Mouse (Mus musculus) liver, embryonic 14.5 days (tissue): Measurements from ENCODE around the gene Hoxa2. TPM values are rescaled to one million over a fixed set of nuclear protein-coding genes. Genes with fewer than 3 reads are reported as not detected.

Experiments
- ATAC-seq: fragments of 200-750 bp; cut with Nextera tagmentation; 2 replicates; pipeline ENCODE4 v1.8.0; 2017; ENCODE audit warnings: moderate number of reproducible peaks, mild to moderate bottlenecking, moderate library complexity; ENCODE audit not compliant: insufficient read depth
- DNase-seq, 3 experiments: peaks; one replicate each; pipeline ENCODE4 v3.0.0-alpha.2; 2012 to 2013; ENCODE audit warnings: low read depth in 3 of 3, low spot score in 3 of 3
- H3K27ac ChIP-seq: fragments of 300-500 bp; sonication (generic); 2 replicates; pipeline ENCODE4 v1.5.1; 2014; ENCODE audit warnings: moderate library complexity, mild to moderate bottlenecking, control low read depth, inconsistent platforms
- H3K27me3 ChIP-seq: fragments of 300-500 bp; sonication (generic); 2 replicates; pipeline ENCODE4 v1.6.1; 2014; ENCODE audit warnings: mild to moderate bottlenecking, low read length, moderate library complexity; ENCODE audit not compliant: control insufficient read depth, insufficient read depth
- H3K36me3 ChIP-seq: fragments of 300-500 bp; sonication (generic); replicated peaks from 2 replicates; pipeline ENCODE4 v1.6.1; 2014; ENCODE audit warnings: low read depth; ENCODE audit not compliant: control insufficient read depth, insufficient read depth
- H3K4me1 ChIP-seq, 2 experiments: fragments of 200-500 bp in 1 of 2; fragments of 300-500 bp in 1 of 2; sonication (generic) in 1 of 2; replicated peaks; 2 replicates each; pipeline ENCODE4 v1.6.1; 2012 to 2014; ENCODE audit warnings: antibody characterized with exemption in 1 of 2, inconsistent platforms in 1 of 2, low read length in 1 of 2; ENCODE audit not compliant: control insufficient read depth in 2 of 2, insufficient read depth in 2 of 2
- H3K4me2 ChIP-seq: fragments of 300-500 bp; sonication (generic); 2 replicates; pipeline ENCODE4 v1.6.1; 2014; ENCODE audit warnings: low read depth, mild to moderate bottlenecking, control low read depth, moderate library complexity
- H3K4me3 ChIP-seq, 2 experiments: fragments of 200-500 bp in 1 of 2; fragments of 300-500 bp in 1 of 2; sonication (generic) in 1 of 2; 2 replicates each; pipeline ENCODE4 v1.5.1; 2012 to 2014; ENCODE audit warnings: low read depth in 2 of 2, low read length in 2 of 2, mild to moderate bottlenecking in 2 of 2, control low read depth in 1 of 2, inconsistent platforms in 1 of 2, moderate library complexity in 1 of 2; ENCODE audit not compliant: insufficient read depth in 1 of 2
- H3K9ac ChIP-seq: fragments of 300-500 bp; sonication (generic); replicated peaks from 2 replicates; pipeline ENCODE4 v1.6.1; 2014; ENCODE audit warnings: mild to moderate bottlenecking, control low read depth, moderate library complexity
- H3K9me3 ChIP-seq: fragments of 300-500 bp; sonication (generic); 2 replicates; pipeline ENCODE4 v1.6.1; 2016; ENCODE audit warnings: low read length, mixed read lengths; ENCODE audit not compliant: control insufficient read depth
- CTCF ChIP-seq: IDR thresholded peaks from 2 replicates; pipeline ENCODE4 v1.5.1; 2016; ENCODE audit warnings: antibody characterized with exemption, low read depth, control low read depth
- EP300 ChIP-seq: IDR thresholded peaks from 2 replicates; pipeline ENCODE4 v1.6.1; 2016; ENCODE audit warnings: antibody characterized with exemption, low read depth
- WGBS: fragments of 180-500 bp; shearing (Covaris S2); extraction: QIAGEN DNeasy Blood & Tissue Kit; methylation state at CpG from one replicate; pipeline ENCODE4 v1.1.7; 2014; ENCODE audit not compliant: insufficient replicate concordance; 5-methylcytosine and 5-hydroxymethylcytosine counted together
- polyA plus RNA-seq, 2 experiments: library from polyadenylated mRNA; depleted of rRNA in 1 of 2; stranded (reverse) in 1 of 2; unstranded in 1 of 2; fragments of >200 nt; fragmentation: Nextera tagmentation in 1 of 2; extraction: Ambion mirVana in 1 of 2; gene quantifications; 2 replicates each; pipeline versions ENCODE4 v1.2.1 to v1.2.3; 2012 to 2014

The Hoxa2 gene
- polyA plus RNA-seq, 2 experiments = 0.14 to 0.26 TPM

DNA sequence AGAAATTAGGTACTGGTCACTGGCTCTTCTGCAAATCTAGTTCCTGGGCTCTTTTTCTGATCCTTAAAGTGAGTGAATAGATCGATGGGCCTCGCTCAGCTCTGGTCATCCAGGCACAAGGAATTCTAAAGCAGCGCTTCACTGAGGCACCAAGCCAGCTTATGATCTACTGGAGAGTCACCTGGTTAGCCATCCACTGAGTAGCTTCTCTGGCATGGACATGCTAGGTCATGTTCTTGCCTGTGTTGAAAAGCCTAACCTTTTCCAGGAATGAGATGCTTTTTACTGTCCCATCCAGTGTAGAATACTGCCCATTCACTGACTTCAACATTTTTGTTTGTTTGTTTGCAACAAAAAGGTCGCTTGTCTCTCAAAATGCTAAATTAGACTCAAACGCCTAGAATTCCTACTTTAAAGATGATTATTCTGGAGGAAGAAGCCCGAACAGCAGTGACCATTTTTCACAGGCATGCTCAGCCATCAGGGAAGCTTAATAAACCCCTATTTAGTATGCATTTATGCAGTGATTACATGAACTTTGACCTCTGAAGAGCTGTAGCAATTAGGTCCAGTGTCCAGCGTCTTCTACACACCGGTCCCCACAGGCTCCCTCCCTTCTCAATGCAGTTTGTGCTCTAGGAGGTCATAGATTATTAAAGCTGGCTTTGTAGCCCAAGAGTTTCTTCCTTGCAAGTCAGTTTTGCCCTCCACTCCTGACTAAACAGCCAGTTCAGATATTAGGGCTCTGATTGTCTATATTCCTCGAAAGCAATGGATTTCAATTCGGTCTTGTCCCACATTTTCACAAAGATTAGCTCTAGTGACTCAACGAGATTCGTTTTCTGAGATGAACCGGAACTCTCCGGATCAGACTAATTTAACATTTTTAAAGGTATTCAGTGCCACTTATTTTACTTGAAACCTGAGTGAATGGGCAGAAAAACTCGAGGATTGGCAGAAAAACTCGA, 12.1 kb downstream of the Hoxa2 start:
- H3K9me3 ChIP-seq = no peaks in the 10 kb centered on the region
- H3K4me2 ChIP-seq = no peak overlapping the region
- no peak overlapping the region for H3K27ac ChIP-seq
- peaks cover 70% of the 10 kb centered on the region for H3K27me3 ChIP-seq
- no peaks in the 10 kb centered on the region for H3K36me3 ChIP-seq
- no peaks in the 10 kb centered on the region for H3K4me1 ChIP-seq
- H3K4me3 ChIP-seq = no peak overlapping the region
- ATAC-seq = no peak
- no peak overlapping the region for H3K9ac ChIP-seq
- 19% methylated on average over 16 of the region's 16 CpGs for WGBS
- no peak for DNase-seq
- TF ChIP-seq CTCF = no peak

DNA sequence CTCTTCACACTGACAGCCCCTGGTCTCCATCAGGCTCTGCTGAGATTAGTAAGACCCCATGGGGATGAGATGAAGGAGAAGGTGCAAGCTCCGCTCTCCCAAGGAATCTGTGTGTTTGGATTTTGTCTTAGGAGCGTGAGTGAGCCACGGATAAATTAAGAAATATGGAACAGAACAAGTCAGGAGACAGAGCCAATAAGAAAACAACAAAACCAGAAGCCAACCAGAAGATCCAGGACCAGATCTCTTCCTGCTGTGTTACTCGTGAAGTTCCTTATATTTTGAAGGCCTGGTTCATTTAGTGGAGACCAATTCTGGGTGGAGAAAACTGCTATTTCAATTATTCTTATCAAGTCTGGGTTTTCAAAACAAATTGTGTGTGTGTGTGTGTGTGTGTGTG, 13.1 kb downstream of the Hoxa2 start:
- TF ChIP-seq CTCF (no peak), EP300 (no peak)
- no peak overlapping the region for H3K27ac ChIP-seq
- H3K9ac ChIP-seq = no peak overlapping the region
- no peak for ATAC-seq
- no peak for DNase-seq
- no peaks in the 10 kb centered on the region for H3K9me3 ChIP-seq
- no peaks in the 10 kb centered on the region for H3K4me1 ChIP-seq
- H3K36me3 ChIP-seq = no peaks in the 10 kb centered on the region
- no peak overlapping the region for H3K4me3 ChIP-seq
- WGBS = 20% methylated on average over 4 of the region's 4 CpGs
- H3K4me2 ChIP-seq = no peak overlapping the region
- H3K27me3 ChIP-seq = peaks cover 61% of the 10 kb centered on the region

DNA sequence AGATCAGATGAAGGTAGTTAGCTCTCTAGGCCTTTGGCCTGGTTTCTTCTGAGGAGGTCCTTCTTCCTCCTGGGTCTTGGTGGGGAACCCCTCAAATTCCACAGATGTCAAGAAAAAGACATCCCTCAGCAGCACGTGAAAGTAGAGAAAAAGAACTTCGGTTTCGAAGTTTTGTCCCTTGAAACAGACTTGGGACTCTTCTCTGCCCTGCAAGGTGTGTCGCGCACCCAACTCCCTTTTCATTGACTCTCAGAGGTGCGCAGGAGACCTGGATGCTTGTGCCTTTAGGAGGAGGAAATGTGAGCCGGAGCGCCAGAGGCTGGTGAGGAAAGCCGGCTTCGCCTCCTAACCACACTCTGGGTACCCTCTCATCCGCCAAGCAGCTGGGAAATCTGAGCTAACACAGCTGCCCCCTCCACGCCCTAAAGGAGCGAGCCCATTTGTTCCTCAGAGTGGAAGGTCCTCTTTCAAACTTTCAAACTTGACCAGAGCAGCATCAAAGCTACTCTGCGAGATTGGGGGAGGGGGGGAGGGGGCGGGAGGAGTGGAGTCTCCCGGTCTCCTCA, 14.1 kb downstream of the Hoxa2 start:
- no peak overlapping the region for H3K9ac ChIP-seq
- ATAC-seq = no peak
- H3K27me3 ChIP-seq = peaks cover 50% of the 10 kb centered on the region
- no peaks in the 10 kb centered on the region for H3K36me3 ChIP-seq
- 7% methylated on average over 16 of the region's 16 CpGs for WGBS
- H3K4me2 ChIP-seq = no peak overlapping the region
- no peaks in the 10 kb centered on the region for H3K4me1 ChIP-seq
- H3K4me3 ChIP-seq = no peak overlapping the region
- TF ChIP-seq EP300 (no peak), CTCF (no peak)
- no peak for DNase-seq
- H3K27ac ChIP-seq = no peak overlapping the region
- no peaks in the 10 kb centered on the region for H3K9me3 ChIP-seq

- Histone ChIP-seq H3K27me3 (no peaks in the 10 kb centered on the region), H3K27ac (no peak overlapping the region), H3K9ac (no peak overlapping the region), H3K4me3 (no peak overlapping the region), H3K4me1 (no peaks in the 10 kb centered on the region), H3K9me3 (no peaks in the 10 kb centered on the region), H3K36me3 (no peaks in the 10 kb centered on the region), H3K4me2 (no peak overlapping the region)
- no peak for TF ChIP-seq CTCF
- TF ChIP-seq EP300 = no peak
- WGBS = 67% methylated on average over 5 of the region's 5 CpGs
- ATAC-seq (no peak), DNase-seq (no peak)
Observed at GRCm38 (mm10) chr6:52139115-52139514, 25.5 kb downstream of the Hoxa2 start.

DNA sequence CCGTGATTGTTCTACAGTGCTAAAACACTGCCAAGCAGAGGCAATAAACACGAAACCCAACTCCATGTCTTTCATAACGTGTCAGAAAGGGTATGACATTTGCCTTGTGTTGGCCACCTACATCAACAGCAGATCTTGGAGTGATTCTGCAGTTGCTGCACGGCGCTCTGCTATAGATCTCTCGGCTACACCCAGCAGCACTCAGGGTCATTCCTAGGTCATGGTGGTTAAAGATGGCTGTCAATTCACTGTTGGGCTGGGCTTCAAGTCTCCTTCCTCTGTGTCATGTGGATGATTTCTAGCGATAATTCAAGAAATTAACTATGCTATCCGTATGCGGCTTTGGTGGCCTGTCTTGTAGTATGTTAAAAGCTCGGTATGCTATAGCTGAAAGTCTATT, 26.1 kb downstream of the Hoxa2 start:
- WGBS = 63% methylated on average over 10 of the region's 10 CpGs
- Histone ChIP-seq H3K4me2 (no peak overlapping the region), H3K9me3 (no peaks in the 10 kb centered on the region), H3K4me3 (no peak overlapping the region), H3K4me1 (no peaks in the 10 kb centered on the region), H3K27ac (no peak overlapping the region), H3K36me3 (no peaks in the 10 kb centered on the region), H3K27me3 (no peaks in the 10 kb centered on the region), H3K9ac (no peak overlapping the region)
- TF ChIP-seq CTCF = no peak
- TF ChIP-seq EP300 = no peak
- DNase-seq = no peak
- ATAC-seq = no peak
